Mouse (Mus musculus): ENCODE results near the gene Ints2.
"Not testable (repeated sequence)": the region's sequence is repeated elsewhere in the genome, so short reads cannot be mapped to it uniquely, and the experiment has no call there.

Gene Ints2

GRCm38 (mm10) chr11:86257460-86258076, at the start of gene Ints2:
TSS of gene Ints2 (minus strand) at chr11:86257575.
- DNase-seq (ENCODE audit: low read depth in 1 of 2, low spot score in 2 of 2): peak; percentile 71 to 76

DNA sequence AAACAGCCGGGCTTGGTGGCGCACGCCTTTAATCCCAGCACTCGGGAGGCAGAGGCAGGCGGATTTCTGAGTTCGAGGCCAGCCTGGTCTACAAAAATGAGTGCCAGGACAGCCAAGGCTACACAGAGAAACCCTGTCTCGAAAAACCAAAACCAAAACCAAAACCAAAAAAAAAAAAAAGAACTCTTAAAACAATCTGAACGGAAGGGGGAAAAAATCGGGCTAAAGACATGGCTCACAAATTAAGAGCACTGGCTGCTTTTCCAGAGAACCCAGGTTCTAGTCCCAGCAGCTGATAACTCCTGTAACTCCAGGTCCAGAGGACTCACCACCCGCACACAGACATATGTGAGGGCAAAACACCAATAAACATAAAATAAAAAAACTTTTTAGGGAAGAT, 34.8 kb upstream of the Ints2 start:
- DNase-seq (ENCODE audit: low read depth in 1 of 2, low spot score in 2 of 2): not testable (repeated sequence)

DNA sequence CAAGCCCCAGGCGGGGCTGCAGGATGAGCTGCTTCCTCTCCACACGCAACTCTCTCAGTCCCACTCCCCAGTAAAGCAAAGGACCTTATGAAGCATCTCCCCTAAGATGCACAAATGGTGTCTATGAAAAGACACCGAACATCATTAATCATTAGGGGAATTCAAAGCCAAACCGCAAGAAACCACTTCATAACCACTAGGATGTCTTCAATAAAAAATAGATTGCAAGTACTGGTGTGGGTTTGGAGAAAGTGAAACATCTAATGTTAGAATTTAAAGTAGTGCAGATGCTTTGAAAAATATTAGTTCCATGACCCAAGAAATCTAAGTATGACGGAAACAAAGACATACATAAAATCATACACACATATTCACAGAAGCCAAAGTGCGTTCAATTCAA, 34.3 kb upstream of the Ints2 start:
- DNase-seq (ENCODE audit: low read depth in 1 of 2, low spot score in 2 of 2): no peak

- no peak for DNase-seq (ENCODE audit: low read depth in 1 of 2, low spot score in 2 of 2)
Measured at GRCm38 (mm10) chr11:86285729-86286128, 28.4 kb upstream of the Ints2 start.

DNA sequence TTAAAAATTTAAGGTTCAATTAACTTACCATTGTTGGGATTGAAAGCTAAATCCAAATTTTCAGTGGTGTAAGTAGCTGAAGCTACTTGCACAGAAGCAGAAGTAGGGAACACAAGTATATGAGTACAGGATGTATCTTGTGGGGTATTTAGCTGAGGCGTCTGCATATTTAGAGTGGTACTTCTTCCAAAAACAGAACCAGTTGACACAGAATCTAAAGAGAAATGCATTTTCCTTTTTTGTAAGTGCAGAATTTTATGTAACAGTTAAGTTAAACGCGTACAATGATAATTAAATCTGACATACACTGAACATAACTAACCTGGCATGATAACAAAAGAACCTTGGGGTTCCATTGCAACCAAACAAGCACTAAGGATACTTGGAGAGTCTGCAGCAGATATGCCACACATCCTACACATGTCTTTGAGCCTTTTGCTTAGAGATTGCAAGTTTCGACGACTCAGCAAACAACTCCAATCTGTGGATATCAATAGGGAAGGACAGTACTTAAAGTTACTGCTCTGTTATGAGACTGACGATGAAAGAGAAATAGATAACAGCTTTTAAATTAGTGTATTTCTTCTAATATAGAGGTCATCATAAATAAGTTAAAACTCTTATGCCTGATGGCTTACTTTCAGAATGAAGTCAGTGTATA, 21.2 kb upstream of the Ints2 start:
- DNase-seq (ENCODE audit: low read depth in 1 of 2, low spot score in 2 of 2): no peak

DNA sequence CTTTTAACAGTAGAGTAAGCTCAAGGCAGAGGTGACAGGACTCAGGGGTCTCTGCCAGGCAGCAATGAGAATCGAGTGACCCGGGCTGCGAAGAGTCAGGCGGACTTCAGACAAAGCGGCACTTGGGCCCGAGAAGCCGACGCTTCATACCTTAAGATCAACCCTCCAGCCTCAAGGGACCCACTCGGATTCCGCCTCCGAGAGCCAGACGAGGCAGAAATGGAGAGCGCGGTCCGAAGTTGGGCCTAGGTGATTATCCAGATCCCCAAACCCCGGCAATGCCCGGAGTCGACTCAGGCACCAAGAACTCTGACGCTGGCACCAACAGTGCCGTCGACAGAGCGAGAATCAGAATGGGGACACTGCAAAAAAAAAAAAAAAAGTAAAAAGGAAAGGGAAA, 321 bp downstream of the Ints2 start:
- DNase-seq (ENCODE audit: low read depth in 1 of 2, low spot score in 2 of 2): no peak

- DNase-seq (ENCODE audit: low read depth in 1 of 2, low spot score in 2 of 2): no peak
Measured at GRCm38 (mm10) chr11:86253342-86253741, 4.0 kb downstream of the Ints2 start.

- DNase-seq (ENCODE audit: low read depth in 1 of 2, low spot score in 2 of 2): no peak
Measured at GRCm38 (mm10) chr11:86232446-86232845, 24.9 kb downstream of the Ints2 start.

GRCm38 (mm10) chr11:86231781-86232350, 25.5 kb downstream of the Ints2 start:
- no peak for DNase-seq (ENCODE audit: low read depth in 1 of 2, low spot score in 2 of 2)

- DNase-seq (ENCODE audit: low read depth in 1 of 2, low spot score in 2 of 2): no peak
Measured at GRCm38 (mm10) chr11:86226646-86227180, 30.7 kb downstream of the Ints2 start.

- DNase-seq (ENCODE audit: low read depth in 1 of 2, low spot score in 2 of 2): no peak
Measured at GRCm38 (mm10) chr11:86225761-86226160, 31.6 kb downstream of the Ints2 start.

DNA sequence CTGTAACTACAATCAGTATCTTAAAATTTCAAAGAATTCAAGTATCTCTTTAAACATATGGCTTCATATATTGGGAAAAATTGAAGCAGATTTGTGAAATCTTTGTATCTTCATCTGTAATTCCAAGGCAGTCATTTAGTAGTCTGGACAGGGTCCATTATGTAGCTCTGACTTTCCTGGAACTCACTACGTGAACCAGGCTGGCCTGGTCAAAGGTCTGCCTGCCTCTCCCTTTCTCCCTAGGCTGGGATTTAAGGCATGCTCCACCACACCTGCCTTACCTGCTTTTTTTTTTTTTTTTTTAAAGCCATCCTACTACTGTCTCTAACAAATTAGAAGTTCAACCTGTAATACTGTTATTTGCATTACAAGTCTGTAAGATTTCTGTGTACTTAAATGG, 45.6 kb downstream of the Ints2 start:
- DNase-seq (ENCODE audit: low read depth in 1 of 2, low spot score in 2 of 2): no peak

DNA sequence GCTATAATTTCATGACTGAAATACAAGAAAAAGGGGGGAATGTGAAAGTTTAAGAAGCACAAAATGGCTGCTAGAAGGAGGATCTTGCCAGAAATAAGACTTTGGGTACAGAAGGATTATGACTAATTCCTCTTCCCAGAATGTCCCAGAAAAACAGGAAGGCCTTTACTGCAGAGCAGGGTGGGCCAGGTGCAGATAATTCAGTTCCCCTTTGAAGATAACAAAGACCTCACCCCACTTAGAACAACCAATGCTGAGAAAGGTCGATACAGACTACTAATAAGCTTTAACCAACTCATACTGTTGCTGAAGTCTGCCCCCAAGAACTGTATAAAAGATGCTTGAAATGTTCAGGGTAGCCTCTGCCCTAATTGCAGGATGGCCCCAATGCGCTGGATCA, 48.3 kb downstream of the Ints2 start:
- no peak for DNase-seq (ENCODE audit: low read depth in 1 of 2, low spot score in 2 of 2)

DNA sequence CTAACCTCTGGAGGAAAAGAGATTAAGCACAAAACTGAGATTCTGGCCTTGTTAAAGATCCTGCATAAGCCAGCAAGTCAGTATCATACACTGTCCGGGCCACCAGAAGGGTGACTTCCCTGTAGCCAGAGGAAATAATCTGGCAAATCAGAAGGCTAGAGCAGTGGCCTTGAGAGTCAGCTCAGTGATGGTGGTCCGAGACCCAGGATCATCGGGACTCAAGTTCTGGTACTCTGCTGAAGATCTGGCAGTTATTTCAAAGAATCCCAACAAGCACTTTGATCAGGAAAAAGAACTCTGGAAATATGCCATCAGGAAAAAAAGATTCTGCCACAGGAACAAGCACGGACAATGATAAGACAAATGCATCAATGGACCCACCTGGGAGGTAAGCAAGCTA, 51.5 kb downstream of the Ints2 start:
- DNase-seq (ENCODE audit: low read depth in 1 of 2, low spot score in 2 of 2): no peak

GRCm38 (mm10) chr11:86205031-86205430, 52.3 kb downstream of the Ints2 start:
- no peak for DNase-seq (ENCODE audit: low read depth in 1 of 2, low spot score in 2 of 2)

GRCm38 (mm10) chr11:86201901-86202675, 55.3 kb downstream of the Ints2 start:
- no peak for DNase-seq (ENCODE audit: low read depth in 1 of 2, low spot score in 2 of 2)

DNA sequence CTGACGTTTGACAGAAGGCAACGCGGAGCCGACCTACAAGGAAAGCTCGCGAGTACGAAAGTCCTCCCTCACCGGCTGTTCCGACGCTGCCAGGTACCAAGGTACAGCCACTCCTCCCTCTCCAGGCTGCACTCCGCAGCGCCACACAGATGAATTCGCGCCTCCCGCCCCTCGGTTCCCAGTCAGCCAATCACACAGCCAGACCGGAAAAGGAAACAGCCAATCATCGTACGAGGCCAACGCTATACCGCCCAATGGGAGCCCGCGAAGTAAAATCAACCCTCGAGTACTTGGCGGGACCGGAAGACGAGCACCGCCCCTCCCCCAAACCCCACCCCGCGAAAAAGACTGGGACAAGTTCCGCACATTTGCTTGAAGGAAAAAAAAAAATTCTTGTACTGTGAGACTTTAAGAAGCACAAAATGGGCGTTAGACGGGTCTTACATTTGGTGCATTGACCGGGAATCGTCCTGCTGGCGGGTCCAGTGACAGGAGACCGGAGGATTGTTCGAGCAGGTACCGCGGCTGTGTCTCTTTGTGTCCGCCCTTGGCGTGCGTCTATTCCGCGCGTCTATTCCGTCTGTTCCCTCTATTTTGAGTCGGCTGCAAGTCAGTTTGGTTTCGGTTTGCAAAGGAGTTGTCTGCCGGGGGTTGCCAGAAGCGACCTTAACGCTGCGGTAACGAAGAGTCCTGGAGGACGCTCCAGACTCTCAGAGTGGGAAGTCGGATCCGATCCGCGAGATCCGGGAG, 56.2 kb downstream of the Ints2 start, which contains the start of gene Brip1:
Brip1 (minus strand) TSS at position 157 of the 750 bp plus-strand sequence.
- DNase-seq (ENCODE audit: low read depth in 1 of 2, low spot score in 2 of 2): peak; percentile 73 to 78

DNA sequence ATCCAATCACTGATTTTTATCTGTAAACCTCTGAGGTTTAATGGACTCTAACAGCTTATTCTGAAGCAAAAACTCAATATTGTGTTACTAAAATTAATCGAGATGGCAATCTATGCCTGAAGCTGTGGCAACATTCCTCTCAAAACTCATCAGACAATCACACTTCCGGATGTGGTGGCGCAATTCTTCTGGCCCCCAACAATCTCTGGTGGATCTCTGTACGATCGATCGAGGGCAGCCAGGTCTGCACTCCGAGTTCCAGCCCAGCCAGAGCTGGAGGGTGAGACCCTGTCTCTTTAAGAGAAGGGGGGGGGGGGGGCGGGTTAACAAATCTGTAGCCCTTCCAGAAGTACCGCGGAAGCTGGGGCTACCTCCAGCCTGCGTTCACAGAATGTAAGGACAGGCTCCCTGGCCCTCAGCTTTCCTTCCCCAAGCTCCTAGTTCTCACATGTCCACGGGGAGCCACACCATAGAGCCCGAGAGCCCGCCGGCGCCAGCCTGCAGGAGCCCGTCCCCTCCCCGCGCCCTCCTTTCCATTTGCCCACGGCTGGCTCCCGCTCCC, 56.8 kb downstream of the Ints2 start:
- DNase-seq (ENCODE audit: low read depth in 1 of 2, low spot score in 2 of 2): peak in 1 of 2 experiments; percentile 10

- DNase-seq (ENCODE audit: low read depth in 1 of 2, low spot score in 2 of 2): no peak
Measured at GRCm38 (mm10) chr11:86199733-86200132, 57.6 kb downstream of the Ints2 start.

DNA sequence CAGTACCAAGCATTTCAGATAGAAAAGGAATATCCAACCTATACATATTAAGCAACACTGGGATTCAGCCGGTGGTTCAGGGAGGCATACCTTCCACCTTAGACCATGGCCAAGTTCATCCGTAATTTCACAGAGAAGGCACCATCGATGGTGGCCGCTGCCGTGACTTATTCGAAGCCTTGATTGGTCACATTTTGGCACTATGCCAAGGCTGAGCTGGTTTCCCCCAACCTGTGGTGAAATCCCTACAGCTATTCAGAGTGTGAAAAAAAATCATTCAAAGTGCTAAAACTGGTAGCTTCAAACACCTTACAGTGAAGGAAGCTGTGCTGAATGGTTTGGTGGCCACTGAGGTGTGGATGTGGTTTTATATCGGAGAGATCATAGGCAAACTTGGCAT, 72.2 kb downstream of the Ints2 start:
- not testable (repeated sequence) for DNase-seq (ENCODE audit: low read depth in 1 of 2, low spot score in 2 of 2)

Data from monocyte, adult 2 months (primary cell).